Mouse (Mus musculus) urinary bladder, postnatal 36 days (tissue): ENCODE measurements around the gene Ushbp1.
A peak's percentile ranks its signal among the peaks of the same experiment; 100 is the strongest.

Experiments
- DNase-seq, 2 experiments: peaks; one replicate each; pipeline ENCODE4 v3.0.0; 2022; ENCODE audit warnings: low spot score in 2 of 2, mixed read lengths in 1 of 2

Gene Ushbp1

GRCm38 (mm10) chr8:71392871-71393270 is 2.7 kb downstream of the Ushbp1 start:
- DNase-seq, result no peak

GRCm38 (mm10) chr8:71392391-71392790 is 3.2 kb downstream of the Ushbp1 start:
- no peak for DNase-seq

- DNase-seq, result no peak
Observed at GRCm38 (mm10) chr8:71391696-71392095, 3.9 kb downstream of the Ushbp1 start.

- DNase-seq, result no peak
Observed at GRCm38 (mm10) chr8:71388267-71388666, 7.3 kb downstream of the Ushbp1 start.

GRCm38 (mm10) chr8:71385212-71385835 is 10.3 kb downstream of the Ushbp1 start:
- no peak for DNase-seq

- DNase-seq, result no peak
Observed at GRCm38 (mm10) chr8:71383860-71384259, 11.7 kb downstream of the Ushbp1 start.

- DNase-seq, result no peak
Observed at GRCm38 (mm10) chr8:71383396-71383795, 12.2 kb downstream of the Ushbp1 start.

GRCm38 (mm10) chr8:71381971-71382961 is 13.3 kb downstream of the Ushbp1 start:
- DNase-seq, result peak; percentile 83 to 88

GRCm38 (mm10) chr8:71381421-71381970 is 14.1 kb downstream of the Ushbp1 start, which contains the start of gene Nr2f6:
TSS of gene Nr2f6 (minus strand) at chr8:71381960.
- DNase-seq, result peak; percentile 78 to 79

GRCm38 (mm10) chr8:71380178-71381171 is 15.1 kb downstream of the Ushbp1 start:
- DNase-seq, result no peak

GRCm38 (mm10) chr8:71379512-71380075 is 16.0 kb downstream of the Ushbp1 start:
- DNase-seq, result no peak

GRCm38 (mm10) chr8:71379008-71379407 is 16.6 kb downstream of the Ushbp1 start:
- DNase-seq, result no peak

GRCm38 (mm10) chr8:71376423-71377030 is 19.1 kb downstream of the Ushbp1 start:
- no peak for DNase-seq

GRCm38 (mm10) chr8:71375581-71376422 is 19.8 kb downstream of the Ushbp1 start:
- peak; percentile 57 to 76 for DNase-seq

GRCm38 (mm10) chr8:71374616-71375206 is 20.9 kb downstream of the Ushbp1 start:
- no peak for DNase-seq

- DNase-seq, result no peak
Observed at GRCm38 (mm10) chr8:71373000-71373399, 22.6 kb downstream of the Ushbp1 start.

GRCm38 (mm10) chr8:71372427-71372826 is 23.2 kb downstream of the Ushbp1 start:
- no peak for DNase-seq

- peak; percentile 97 to 98 for DNase-seq
Observed at GRCm38 (mm10) chr8:71371236-71371848, 24.3 kb downstream of the Ushbp1 start, which contains the start of gene Ocel1. TSS of gene Ocel1 (plus strand) at chr8:71371298.
